Mouse (Mus musculus) heart, postnatal 4 days (tissue): ENCODE measurements around the gene Ins2. TPM values are rescaled to one million over a fixed set of nuclear protein-coding genes. Genes with fewer than 3 reads are reported as not detected.

Source experiments
- DNase-seq: peaks from one replicate; pipeline ENCODE4 v3.0.0; 2021
- microRNA-seq, 2 experiments: library from miRNA; unstranded; fragments of <30 nt; microRNA quantifications; one replicate each; pipeline ENCODE4 v1.2.0; 2021 to 2022
- total RNA-seq, 2 experiments: library from RNA; stranded (reverse); gene quantifications; 2 replicates each; pipeline ENCODE4 v1.2.3; 2021

Ins2 gene
- total RNA-seq, 2 experiments from 2014 or later: 1.5 TPM; not detected in 1

DNA sequence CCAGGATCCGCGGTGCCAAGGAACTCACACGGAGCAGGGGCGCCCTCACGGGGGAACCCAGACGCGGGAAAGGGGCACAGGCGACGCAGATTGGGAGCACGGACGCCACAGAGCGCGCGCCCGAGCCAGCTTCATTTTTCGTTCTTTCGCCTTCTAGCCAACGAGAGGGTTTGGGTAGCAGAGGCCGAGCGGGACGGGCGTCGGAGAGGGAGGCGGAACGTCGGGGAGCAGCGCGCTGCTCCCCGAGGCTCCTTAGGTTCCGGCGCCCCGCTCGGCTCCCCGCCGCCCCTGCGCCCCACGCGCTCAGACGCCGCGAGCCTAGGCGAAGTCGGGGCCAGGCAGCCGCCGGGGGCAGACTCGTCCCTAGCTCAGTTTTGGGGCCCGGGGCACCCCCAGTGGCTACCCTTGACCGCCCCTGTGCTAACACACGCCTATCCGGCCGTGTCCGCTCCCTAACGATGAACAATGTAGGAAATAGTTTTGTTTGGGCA lies 79.2 kb downstream of the Ins2 start:
- peak; percentile 65 for DNase-seq

DNA sequence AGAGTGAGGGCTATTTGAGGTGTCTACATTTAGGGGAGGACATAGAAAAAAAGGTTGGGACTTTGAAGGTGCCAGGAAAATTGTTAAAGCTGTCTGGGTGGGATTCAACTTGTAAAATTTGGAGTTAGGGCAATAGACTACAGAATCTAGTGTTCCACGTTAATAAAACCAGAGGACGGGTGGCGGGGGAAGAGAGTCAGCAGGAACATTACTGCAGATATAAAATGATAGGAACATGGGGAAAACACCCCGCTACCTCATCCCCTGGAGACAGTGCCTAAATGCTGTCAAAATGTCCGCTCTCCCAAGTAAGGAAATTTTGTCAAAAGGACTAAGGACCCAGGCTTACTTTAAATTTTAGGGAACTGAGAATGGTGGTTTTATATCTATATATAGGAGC lies 80.0 kb downstream of the Ins2 start:
- no peak for DNase-seq

DNA sequence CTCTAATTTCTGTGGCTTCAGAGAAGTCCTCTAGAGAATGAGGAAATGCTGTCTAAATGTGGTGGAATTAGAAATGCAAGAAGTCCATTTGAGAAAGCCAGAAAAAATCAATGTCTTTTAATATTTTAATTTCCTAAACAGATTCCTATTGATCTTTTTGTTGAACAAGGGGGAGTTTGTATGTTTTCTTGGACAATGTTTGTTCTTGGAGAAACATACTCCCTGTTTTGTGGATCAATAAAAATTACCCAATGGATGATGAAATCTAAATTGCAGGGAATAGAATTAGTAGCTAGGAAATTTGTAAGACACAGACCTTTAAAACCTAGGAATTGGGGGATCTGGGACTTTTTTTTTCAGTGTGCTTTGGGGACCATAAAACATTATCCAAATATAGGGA lies 81.4 kb downstream of the Ins2 start:
- DNase-seq: no peak

DNA sequence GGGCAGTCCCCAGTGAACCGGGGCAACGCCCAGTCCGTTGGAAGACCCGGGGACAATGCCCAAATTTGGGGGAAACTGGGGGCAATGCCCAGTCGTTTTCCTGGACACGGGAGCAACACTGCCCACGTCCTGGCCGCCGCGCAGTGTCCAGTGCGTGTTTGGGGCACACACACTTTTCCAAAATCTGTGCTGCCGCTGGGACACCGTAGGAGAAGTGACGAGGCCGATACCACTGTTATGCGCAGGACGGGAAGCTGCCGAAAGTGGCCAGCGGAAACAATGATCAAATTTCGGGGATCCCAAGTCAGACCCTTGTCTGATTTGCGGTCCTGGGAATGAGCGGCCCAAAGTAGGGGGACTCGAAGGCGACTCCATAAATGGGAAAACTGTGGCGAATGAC lies 82.1 kb downstream of the Ins2 start:
- DNase-seq: no peak

DNA sequence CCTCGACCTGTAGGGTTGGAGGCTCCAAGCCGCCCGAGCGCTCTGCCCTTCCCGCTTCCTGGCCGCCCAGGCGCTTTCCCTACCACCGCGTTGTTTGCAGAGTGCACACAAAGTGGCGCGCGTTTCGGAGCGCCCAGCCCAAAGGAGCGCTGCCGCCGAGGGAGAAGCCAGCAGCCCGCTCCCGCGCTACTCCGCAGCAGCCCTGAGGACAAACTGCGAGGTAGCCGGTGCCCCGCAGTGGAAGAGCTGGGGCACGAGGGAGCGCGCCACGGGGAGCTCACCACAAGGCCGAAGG lies 82.6 kb downstream of the Ins2 start:
- DNase-seq: peak; percentile 60

DNA sequence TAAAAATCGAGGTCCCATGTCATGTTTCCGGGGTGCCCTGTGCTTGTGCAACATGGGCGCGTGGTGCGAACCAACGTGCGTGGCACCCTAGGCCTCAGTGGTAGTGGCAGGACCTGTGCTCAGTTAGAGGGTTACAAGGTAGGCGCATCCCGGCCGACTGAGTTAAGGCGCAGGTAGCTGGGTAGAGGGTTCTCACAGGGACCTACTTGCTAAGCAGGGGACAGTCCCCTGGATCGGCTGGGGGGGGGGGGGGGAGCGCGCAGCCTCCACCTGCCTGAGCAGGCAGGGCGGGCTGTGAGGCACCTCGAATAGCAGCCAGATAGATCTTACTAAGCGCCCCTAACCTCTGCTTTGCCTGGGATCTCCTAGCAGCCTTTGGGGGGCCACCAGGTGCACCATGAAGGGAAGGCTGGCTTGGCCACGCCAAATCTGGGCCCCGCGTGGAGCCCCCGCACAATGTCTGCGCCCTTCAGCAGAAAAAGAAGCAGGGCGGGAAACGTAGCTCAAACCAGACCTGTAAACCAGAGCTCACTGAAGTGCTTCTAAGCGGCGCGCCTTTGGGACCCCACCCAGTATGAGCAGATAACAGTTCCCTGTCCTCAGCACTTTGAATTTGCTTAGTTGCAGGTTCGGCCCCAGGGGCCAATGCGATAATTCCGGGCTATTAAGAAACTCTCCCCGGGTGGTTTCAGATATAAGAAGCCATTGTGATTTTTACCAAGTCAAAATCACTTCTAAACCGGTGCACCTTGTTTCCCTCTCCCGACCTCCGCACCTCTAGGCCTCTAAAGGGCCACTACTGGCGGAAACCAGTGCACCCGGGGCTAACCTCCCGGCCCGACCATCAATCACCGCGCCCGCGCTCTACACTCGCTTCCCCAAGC lies 83.2 kb downstream of the Ins2 start:
- DNase-seq: no peak

DNA sequence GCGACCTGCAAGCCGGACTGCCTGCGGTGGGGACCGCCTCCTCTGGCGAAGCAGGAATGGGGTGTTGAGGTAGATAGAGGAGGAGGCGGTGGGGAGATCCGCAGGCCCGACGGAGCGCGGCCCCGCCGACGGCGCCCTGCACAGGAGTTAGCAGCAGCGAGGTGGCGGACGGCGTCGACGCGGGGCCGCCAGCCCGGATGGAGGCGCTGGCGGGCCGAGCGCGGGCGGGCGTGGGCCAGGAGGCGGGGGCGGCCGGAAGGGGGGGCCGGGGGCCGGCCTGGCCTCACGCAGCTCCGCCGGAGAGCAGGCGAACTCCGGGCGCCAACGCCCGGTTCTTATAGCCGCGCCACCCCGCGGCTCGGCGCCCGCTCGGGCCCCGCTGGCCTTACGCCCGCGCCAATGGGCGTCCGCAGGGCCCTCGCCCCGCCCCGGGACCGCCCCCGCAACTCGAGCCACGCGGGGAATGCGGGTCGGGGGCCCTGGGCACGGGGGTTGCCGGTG lies 84.0 kb downstream of the Ins2 start:
- DNase-seq: peak; percentile 66

DNA sequence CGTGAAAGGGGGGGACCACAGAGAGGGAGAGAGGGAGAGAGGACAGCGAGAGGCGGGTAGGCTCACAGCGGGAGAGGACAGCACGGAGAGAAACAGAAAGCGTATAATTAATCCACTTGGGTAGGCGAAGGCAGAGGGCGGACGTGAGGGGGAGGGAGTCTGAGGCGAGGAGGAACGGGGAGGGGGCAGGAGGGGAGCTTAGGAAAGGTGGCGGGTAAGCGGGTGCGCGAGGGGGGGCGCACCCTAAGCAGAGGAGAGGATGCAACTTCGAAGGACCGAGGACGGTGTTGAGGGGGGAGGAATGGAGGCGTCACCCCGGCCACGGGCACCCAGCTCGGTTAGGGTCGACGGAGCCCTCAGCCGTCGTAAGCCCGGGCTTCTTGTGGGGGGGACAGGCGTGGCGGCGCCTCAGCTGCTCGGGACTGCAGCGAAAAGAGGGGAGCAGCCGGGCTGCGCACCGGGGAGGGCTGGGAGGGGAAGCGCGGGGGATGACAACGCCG lies 84.5 kb downstream of the Ins2 start:
- no peak for DNase-seq

DNA sequence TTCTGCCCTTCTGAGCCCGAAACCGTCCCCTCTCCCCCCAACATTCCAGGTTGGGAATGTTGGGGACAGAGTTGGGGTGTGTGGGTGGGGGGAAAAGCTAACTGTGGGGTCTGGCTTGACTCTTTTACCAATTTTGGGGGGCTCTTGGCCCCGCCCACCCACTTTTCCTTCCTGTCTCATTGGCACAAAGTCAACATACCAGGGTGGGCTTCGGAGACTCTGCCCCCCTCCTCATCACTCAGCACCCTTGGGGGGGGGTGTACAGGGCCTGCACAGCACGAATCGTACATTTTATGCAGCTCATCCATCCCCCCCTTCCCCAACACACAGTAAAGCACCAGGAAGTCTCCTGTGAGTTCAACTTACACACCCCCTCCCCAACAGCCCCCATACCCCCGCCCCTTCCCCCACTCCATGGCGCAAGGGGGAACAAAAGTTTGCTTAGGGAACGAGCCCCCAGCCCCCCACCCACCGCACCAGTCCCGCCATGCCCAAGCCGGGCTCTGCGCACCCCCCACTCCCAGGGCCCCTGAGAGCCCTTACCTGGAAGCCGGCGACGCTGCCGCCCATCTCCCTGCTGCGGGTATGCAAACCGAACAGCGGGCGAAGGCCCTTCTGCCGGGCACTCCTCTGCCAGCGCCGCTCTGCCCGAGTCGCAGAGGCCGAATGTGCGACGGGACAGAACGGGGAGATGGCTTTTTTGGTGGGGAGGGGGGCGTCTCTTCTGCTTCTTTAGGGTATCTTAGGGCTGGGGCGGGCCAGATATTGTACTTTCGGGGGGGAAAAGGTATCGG lies 85.2 kb downstream of the Ins2 start:
- no peak for DNase-seq

DNA sequence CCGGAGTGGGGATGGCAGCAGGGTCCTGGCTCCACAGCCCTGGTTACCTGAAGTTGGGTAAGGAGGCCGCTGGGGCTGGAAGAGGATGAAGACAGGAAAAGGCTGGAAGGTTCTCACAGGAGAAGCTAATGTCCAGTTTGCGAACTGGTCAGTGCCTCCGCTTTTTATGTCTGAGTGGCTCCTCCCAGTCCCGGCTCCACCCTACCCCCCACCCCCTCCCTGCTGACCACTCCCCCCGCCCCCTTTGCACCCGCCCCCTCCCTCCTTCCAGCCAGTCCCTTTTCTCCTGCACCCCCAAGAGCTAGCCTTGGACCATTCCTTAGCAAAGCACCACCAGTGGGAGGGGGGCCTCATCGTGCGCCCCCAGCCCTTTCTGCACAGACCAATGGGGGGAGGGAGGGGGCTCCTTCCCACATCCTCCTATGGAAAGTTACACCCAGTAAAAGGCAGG lies 85.8 kb downstream of the Ins2 start:
- DNase-seq: peak; percentile 25

DNA sequence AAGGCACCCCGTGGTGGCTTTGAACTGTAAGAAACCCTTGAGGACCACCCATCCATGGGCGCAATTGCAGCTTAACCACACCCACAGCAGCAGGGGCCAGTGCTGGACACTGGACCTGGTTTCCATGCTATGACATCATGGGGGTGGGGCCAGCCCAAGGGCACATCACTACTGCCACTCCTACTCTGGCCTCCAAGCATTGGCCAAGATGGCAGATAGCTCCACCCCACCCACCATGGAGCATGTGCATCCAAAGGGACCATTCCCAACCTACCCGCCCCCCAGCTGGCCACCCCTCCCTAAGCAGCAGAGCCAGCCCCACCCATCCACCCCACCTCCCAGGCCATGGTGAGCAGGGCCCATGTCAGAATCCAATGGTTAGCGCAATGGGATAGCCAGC lies 87.1 kb downstream of the Ins2 start:
- peak; percentile 64 for DNase-seq

DNA sequence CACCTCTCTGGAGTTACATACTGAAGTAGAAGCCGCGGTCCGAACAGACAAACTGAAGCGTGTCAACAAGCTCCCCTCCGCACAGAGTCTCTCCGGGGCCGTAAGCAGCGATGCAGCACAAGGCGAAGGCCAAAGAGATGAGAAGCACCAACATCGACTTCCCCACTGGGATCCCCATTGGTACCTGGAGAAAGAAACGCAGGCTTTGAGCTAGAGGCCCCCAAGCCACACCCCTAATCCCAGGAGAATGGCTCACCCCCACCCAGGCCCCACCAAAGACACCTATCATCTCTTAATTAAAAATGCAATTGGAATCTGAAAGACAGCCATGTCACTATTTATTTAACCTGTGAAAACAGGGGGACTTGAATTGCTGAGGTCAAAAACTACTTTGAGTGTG lies 87.5 kb downstream of the Ins2 start:
- no peak for DNase-seq

DNA sequence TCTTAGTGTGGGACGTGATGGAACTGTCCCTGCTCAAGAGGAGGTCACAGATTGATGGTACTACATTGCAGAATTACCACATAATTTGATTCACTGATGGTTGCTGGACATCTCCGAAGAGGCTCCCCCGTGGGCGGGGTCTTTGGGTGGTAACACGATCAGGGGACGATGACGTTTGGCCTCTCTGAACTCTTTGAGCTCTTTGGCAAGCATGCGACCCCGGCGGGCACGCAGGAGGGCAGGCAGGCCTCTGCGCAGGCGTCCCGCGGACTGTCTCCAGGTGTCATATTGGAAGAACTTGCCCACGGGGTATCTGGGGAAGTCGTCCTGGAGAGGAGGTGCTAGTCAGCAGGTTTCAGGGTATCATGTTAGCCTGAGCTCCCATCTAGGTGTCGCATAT lies 89.5 kb downstream of the Ins2 start:
- DNase-seq: no peak

DNA sequence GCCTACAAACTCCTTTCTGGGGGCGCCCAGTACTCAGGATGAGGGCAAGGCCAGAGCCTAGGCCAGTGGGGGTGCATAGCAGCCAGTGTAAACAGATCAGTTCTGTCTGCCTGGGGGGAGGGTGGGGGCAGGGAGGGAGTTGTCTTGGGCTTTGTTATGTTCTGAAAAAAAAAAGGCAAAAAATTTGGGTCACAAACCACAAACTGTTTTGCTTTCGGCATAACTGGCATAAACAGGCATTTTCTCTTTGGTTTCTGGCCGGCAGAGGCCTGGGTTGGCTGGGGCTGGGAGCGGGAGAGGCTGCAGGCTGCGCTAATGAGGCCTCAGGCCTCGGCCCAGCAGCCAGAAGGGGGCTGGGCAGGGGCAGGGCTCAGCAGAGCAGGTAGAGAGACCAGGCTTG lies 96.5 kb downstream of the Ins2 start:
- DNase-seq: no peak

DNA sequence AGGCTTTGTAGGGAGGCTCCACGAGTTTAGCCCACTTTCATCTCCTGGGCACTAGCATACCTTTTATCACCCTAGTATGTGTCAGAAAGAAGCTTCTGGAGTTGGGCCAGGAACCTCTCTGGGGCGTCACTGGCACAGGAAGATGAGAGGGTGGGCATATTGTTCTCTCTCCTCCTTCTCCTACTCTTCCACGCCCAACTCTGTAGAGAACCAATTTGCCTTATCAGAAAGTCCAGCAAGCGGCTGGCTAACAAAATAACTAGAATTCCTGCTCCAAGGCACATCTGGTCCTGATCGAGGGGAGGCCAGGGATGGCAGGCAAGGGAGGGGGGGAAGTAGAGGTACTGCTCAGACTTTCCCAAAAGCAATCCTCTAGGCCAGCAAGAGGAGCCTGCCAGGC lies 98.1 kb downstream of the Ins2 start:
- DNase-seq: peak; percentile 74

DNA sequence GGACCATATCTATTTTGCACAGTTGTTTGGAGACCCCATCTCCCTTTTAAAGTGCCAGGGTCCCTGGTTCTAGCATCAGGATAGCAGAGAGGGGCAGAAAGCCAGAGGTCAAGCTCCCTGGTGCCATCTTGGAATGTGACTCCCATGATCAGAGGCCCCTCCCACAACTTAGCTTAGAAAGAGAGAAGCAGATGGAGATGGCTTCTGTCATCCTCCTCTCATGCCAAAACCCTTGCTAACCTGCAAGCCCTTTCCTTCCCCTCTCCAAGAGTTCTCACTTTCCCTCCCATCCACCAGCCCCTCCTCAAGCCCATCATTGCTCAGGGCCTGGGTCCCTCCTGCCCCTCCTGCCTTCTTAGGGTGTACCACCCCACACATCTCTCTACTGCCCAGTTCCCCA lies 107.0 kb downstream of the Ins2 start:
- DNase-seq: no peak

DNA sequence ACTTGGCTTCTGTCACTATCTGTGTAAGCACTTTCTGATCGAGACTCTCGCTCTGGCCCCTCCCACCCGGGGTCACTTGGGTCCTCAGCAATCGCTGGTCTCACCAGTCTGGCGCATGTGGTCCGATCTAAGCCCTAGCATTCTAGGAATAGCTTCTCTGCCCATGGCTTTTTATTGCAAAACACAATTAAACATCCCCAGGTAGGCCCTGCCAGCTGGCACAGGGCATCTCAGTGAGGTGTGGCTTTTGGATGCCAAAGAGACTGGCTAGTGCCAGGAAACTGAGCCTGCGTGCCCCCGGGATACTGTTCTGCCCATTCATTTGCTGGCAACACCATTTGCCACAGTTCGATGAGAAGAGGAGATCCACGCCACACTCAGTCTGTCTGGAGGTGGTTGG lies 112.5 kb downstream of the Ins2 start:
- DNase-seq: no peak

DNA sequence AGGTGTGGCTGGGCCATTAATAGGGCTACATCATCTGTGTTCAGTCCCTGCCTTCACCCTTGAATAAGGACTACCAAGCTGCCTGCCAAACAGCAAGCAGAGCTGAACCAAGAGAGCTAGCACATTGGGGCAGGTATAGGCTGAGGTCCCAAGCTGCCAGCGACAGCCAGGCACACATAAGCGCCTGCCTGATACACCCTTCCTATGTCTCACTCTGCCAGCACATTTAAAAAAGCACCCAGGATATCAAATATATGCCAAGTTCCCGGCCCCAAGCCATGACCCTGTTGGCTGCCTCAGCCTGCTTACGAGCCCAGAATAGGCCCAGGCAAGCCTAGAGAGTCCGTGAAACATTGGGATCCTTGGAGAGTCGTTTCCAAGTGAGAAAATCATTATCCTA lies 113.4 kb downstream of the Ins2 start:
- no peak for DNase-seq

Small RNA genes lying within 50 kb of the gene (microRNA-seq; reads per million reads assigned to microRNA genes)
- 1,972 to 3,611 reads per million in 2 experiments for gene Mir483

Other genes with a start within 250 kb of the Ins2 start
- gene Tnnt3, start 244.5 kb downstream of the Ins2 start, total RNA-seq: 10 to 100 TPM in 1 of 2 experiments, under 1 TPM in 1; 0.98 to 10.9 TPM
- 1 to 10 TPM; 3.7 to 6.4 TPM for gene Mrpl23, start 210.7 kb downstream of the Ins2 start, total RNA-seq
- gene Igf2, start 76.6 kb downstream of the Ins2 start, total RNA-seq: 1,000 to 10,000 TPM; 1,716 to 1,905 TPM
- gene Gm49394, start 73.4 kb downstream of the Ins2 start, total RNA-seq: under 1 TPM in 1 of 2 experiments, not detected in 1; 0.16 TPM
- gene Th, start 187.7 kb upstream of the Ins2 start, total RNA-seq: under 1 TPM in 1 of 2 experiments, not detected in 1; 0.14 TPM
- not detected for gene Ascl2, start 225.9 kb upstream of the Ins2 start, total RNA-seq